Mouse (Mus musculus) embryonic stem cell, embryonic (primary cell): ENCODE data around the gene Emx1.

Experiments used
- CTCF ChIA-PET, 4 experiments: fragments of 300-600 bp in 2 of 4; fragments of 350-600 bp in 2 of 4; sonication (Branson Sonifier 250); formaldehyde crosslinking; loops; one replicate each; lab custom pipeline; 2022; ENCODE audit warnings: inconsistent platforms in 2 of 4; lab: Charles Lee
- POLR2A ChIA-PET, 4 experiments: fragments of 300-600 bp in 2 of 4; fragments of 350-600 bp in 2 of 4; sonication (Branson Sonifier 250); formaldehyde crosslinking; loops; one replicate each; lab custom pipeline; 2022; ENCODE audit warnings: antibody characterized with exemption in 4 of 4, inconsistent platforms in 1 of 4; lab: Charles Lee

The Emx1 gene

GRCm38 (mm10) chr6:85207345-85207744, 20.1 kb downstream of the Emx1 start:
- CTCF ChIA-PET, result interaction anchor here in 1 of 4 experiments (1.7 kb wide), 1 partner anchor 30 kb away, joined by 8 read pairs; no protein-coding TSS in a partner anchor

GRCm38 (mm10) chr6:85209226-85209967, 22.2 kb downstream of the Emx1 start:
- ChIA-PET POLR2A (interaction anchor here in 3 of 4 experiments (0.6 to 2.1 kb wide), 27 partner anchors 8 to 1319 kb away, joined by 3 to 22 read pairs (median 4); partner anchors contain the start of genes Cct7 (in 1 of the 3), Pradc1 (in 1 of the 3) and Rab11fip5 (in 1 of the 3)), CTCF (interaction anchor here in 2 of 4 experiments (0.6 to 2.9 kb wide), 4 partner anchors 11 to 226 kb away, joined by 3 to 8 read pairs (median 4); no protein-coding TSS in a partner anchor)

More at GRCm38 (mm10) chr6:85207345-85207744, 20.1 kb downstream of the Emx1 start:
- POLR2A ChIA-PET, result interaction anchor here in 3 of 4 experiments (0.6 to 2.0 kb wide), 12 partner anchors 12 to 1583 kb away, joined by 3 to 8 read pairs (median 4); partner anchors contain the start of genes Cct7 (in 1 of the 3), Emx1 (in 1 of the 3) and Pradc1 (in 1 of the 3)

GRCm38 (mm10) chr6:85210686-85211085, 23.4 kb downstream of the Emx1 start:
- POLR2A ChIA-PET, result interaction anchor here in 3 of 4 experiments (0.7 to 1.5 kb wide), 5 partner anchors 11 to 22 kb away, joined by 3 to 4 read pairs (median 3); no protein-coding TSS in a partner anchor
- CTCF ChIA-PET, result interaction anchor here in 1 of 4 experiments (0.8 to 2.9 kb wide), 2 partner anchors 12 to 50 kb away, joined by 3 to 8 read pairs; no protein-coding TSS in a partner anchor

- POLR2A ChIA-PET, result interaction anchor here in 3 of 4 experiments (0.6 to 3.1 kb wide), 5 partner anchors 9 to 124 kb away, joined by 3 to 12 read pairs (median 5); no protein-coding TSS in a partner anchor
Observed at GRCm38 (mm10) chr6:85218251-85218650, 31.0 kb downstream of the Emx1 start.

GRCm38 (mm10) chr6:85218684-85219445, 31.6 kb downstream of the Emx1 start:
- ChIA-PET CTCF (interaction anchor here in 2 of 4 experiments (0.5 to 2.5 kb wide), 7 partner anchors 20 to 216 kb away, joined by 3 to 6 read pairs (median 3); partner anchors contain the start of gene Spr (in 1 of the 2)), POLR2A (interaction anchor here in 2 of 4 experiments (1.0 to 3.1 kb wide), 5 partner anchors 10 to 124 kb away, joined by 3 to 12 read pairs (median 4); no protein-coding TSS in a partner anchor)

More at GRCm38 (mm10) chr6:85218251-85218650, 31.0 kb downstream of the Emx1 start:
- CTCF ChIA-PET, result interaction anchor here in 2 of 4 experiments (0.7 to 2.5 kb wide), 4 partner anchors 20 to 185 kb away, joined by 3 to 6 read pairs (median 3); partner anchors contain the start of gene Spr (in 1 of the 2)

- POLR2A ChIA-PET, result interaction anchor here in 2 of 4 experiments (1.5 to 1.8 kb wide), 2 partner anchors 10 to 13 kb away, joined by 3 to 7 read pairs; no protein-coding TSS in a partner anchor
- CTCF ChIA-PET, result interaction anchor here in 3 of 4 experiments (0.6 to 2.2 kb wide), 7 partner anchors 17 to 215 kb away, joined by 3 to 8 read pairs (median 5); no protein-coding TSS in a partner anchor
Observed at GRCm38 (mm10) chr6:85219706-85220105, 32.5 kb downstream of the Emx1 start.

- CTCF ChIA-PET, result interaction anchor here in 2 of 4 experiments (1.0 to 2.2 kb wide), 5 partner anchors 15 to 61 kb away, joined by 3 to 8 read pairs (median 5); no protein-coding TSS in a partner anchor
Observed at GRCm38 (mm10) chr6:85220917-85221316, 33.7 kb downstream of the Emx1 start.

GRCm38 (mm10) chr6:85222551-85222950, 35.3 kb downstream of the Emx1 start:
- ChIA-PET POLR2A (interaction anchor here in 2 of 4 experiments (0.7 to 2.2 kb wide), 9 partner anchors 9 to 68 kb away, joined by 3 to 7 read pairs (median 4); partner anchors contain the start of gene Emx1 (in 1 of the 2)), CTCF (interaction anchor here in 2 of 4 experiments (1.6 to 1.8 kb wide), 2 partner anchors 15 to 85 kb away, joined by 5 to 13 read pairs; partner anchors contain the start of gene Spr (in 1 of the 2))

More at GRCm38 (mm10) chr6:85220917-85221316, 33.7 kb downstream of the Emx1 start:
- POLR2A ChIA-PET, result interaction anchor here in 2 of 4 experiments (1.3 to 2.2 kb wide), 5 partner anchors 10 to 66 kb away, joined by 4 to 6 read pairs (median 5); no protein-coding TSS in a partner anchor

GRCm38 (mm10) chr6:85223498-85224150, 36.4 kb downstream of the Emx1 start:
- ChIA-PET CTCF (interaction anchor here (0.6 to 6.3 kb wide), 19 partner anchors 10 to 291 kb away, joined by 3 to 39 read pairs (median 5); partner anchors contain the start of gene Spr (in 1 of the 4)), POLR2A (interaction anchor here in 3 of 4 experiments (0.6 to 2.1 kb wide), 29 partner anchors 8 to 1249 kb away, joined by 3 to 22 read pairs (median 4); partner anchors contain the start of genes Cct7 (in 2 of the 3), Emx1 (in 2 of the 3), Pradc1 (in 2 of the 3) and Spr (in 2 of the 3))

GRCm38 (mm10) chr6:85224442-85224891, 37.2 kb downstream of the Emx1 start:
- CTCF ChIA-PET, result interaction anchor here (0.5 to 6.3 kb wide), 19 partner anchors 9 to 290 kb away, joined by 3 to 39 read pairs (median 5); partner anchors contain the start of gene Spr (in 1 of the 4)
- POLR2A ChIA-PET, result interaction anchor here in 3 of 4 experiments (0.7 to 2.1 kb wide), 21 partner anchors 9 to 227 kb away, joined by 3 to 22 read pairs (median 4); partner anchors contain the start of genes Cct7 (in 2 of the 3), Pradc1 (in 2 of the 3), Spr (in 2 of the 3) and Emx1 (in 1 of the 3)

- ChIA-PET CTCF (interaction anchor here in 2 of 4 experiments (1.5 to 6.3 kb wide), 3 partner anchors 11 kb away, joined by 4 to 39 read pairs (median 8); no protein-coding TSS in a partner anchor), POLR2A (interaction anchor here in 2 of 4 experiments (1.0 kb wide), 3 partner anchors 18 to 150 kb away, joined by 3 to 4 read pairs (median 3); no protein-coding TSS in a partner anchor)
Observed at GRCm38 (mm10) chr6:85226570-85226969, 39.3 kb downstream of the Emx1 start.

- CTCF ChIA-PET, result interaction anchor here in 3 of 4 experiments (0.6 to 6.3 kb wide), 9 partner anchors 9 to 164 kb away, joined by 3 to 39 read pairs (median 5); no protein-coding TSS in a partner anchor
- POLR2A ChIA-PET, result interaction anchor here in 2 of 4 experiments (0.6 to 1.6 kb wide), 6 partner anchors 9 to 60 kb away, joined by 3 to 5 read pairs (median 4); no protein-coding TSS in a partner anchor
Observed at GRCm38 (mm10) chr6:85227520-85227919, 40.3 kb downstream of the Emx1 start.

GRCm38 (mm10) chr6:85230762-85231161, 43.5 kb downstream of the Emx1 start:
- POLR2A ChIA-PET, result interaction anchor here in 3 of 4 experiments (1.0 to 3.1 kb wide), 7 partner anchors 11 to 190 kb away, joined by 3 to 38 read pairs (median 7); partner anchors contain the start of gene Emx1 (in 2 of the 3)

GRCm38 (mm10) chr6:85231469-85231868, 44.2 kb downstream of the Emx1 start:
- ChIA-PET POLR2A (interaction anchor here in 3 of 4 experiments (0.6 to 3.1 kb wide), 27 partner anchors 8 to 694 kb away, joined by 3 to 38 read pairs (median 4); partner anchors contain the start of genes Emx1 (in 3 of the 3), Pradc1 (in 1 of the 3) and Spr (in 1 of the 3)), CTCF (interaction anchor here in 3 of 4 experiments (0.6 to 2.2 kb wide), 15 partner anchors 8 to 149 kb away, joined by 3 to 15 read pairs (median 4); partner anchors contain the start of gene Emx1 (in 1 of the 3))

More at GRCm38 (mm10) chr6:85230762-85231161, 43.5 kb downstream of the Emx1 start:
- CTCF ChIA-PET, result interaction anchor here in 3 of 4 experiments (0.7 to 2.2 kb wide), 7 partner anchors 9 to 243 kb away, joined by 3 to 9 read pairs (median 3); no protein-coding TSS in a partner anchor

- POLR2A ChIA-PET, result interaction anchor here in 3 of 4 experiments (0.6 to 3.1 kb wide), 30 partner anchors 9 to 1091 kb away, joined by 3 to 38 read pairs (median 4); partner anchors contain the start of genes Emx1 (in 3 of the 3), Pradc1 (in 1 of the 3), Rab11fip5 (in 1 of the 3) and Spr (in 1 of the 3)
Observed at GRCm38 (mm10) chr6:85232045-85232444, 44.8 kb downstream of the Emx1 start.

More at GRCm38 (mm10) chr6:85232045-85232444, 44.8 kb downstream of the Emx1 start:
- CTCF ChIA-PET, result interaction anchor here (0.6 to 4.0 kb wide), 15 partner anchors 8 to 148 kb away, joined by 3 to 15 read pairs (median 4); partner anchors contain the start of gene Emx1 (in 1 of the 4)
